Mouse (Mus musculus): ENCODE data around the gene Qk.

Qk gene

DNA sequence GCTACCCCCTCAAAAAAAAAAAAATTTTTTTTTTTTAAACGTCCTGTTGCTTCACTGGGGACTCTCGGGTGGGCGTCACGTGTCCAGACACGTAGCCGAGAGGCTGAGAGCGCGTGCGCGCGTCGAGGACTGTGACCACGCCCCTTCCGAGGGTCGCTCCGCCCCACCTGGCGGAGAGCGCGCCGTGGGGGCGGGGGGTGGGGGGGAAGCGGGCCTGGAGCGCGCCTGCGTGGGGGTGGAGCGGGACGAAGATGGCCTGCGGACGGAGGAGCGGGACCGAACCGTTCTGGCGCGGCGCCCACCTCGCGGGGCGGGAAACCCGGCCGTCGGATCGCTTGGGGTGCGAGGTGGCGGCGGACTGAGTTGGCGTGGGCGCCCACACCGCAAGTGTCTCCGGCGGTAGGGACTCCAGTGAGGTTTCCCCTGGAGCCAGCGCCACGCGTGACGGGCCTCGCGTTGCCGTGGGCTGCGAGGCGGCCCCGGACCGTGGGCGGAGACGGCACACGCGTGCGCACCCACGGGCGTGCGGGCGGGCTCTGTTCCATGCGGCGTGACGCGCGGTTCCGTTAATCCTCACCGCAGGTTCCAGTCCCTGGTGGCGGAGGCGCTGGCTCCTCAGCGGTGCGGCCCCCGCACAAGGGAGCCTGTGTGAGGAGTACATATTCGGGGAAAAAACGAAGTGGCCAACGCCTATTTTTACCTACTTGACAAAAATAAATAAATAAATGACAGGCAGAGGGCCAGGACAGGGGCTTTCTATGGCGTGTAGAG is at the start of gene Qk:
Gene Qk, minus strand, starts transcription at position 170 of the 771 bp plus-strand sequence.
- DNase-seq, result peak; percentile 95 to 96

DNA sequence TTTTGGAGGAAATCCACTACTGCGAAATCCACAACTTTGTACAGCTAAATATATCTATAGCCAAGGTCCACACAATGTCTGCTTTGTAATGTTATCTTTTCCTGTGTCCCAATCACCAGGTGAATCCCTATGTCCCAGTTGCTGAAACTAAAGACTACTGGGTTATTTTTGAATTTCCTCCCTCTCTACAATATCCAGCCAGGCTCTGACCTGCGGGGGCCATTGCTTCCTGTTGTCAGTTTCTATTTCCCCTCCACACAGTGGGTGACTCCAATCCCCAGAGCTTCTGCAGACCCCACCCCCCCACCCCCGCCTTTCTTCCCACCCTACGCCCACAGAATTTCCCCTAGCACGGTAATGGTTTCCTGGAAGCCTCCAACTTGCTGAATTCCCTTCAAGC is 47.4 kb upstream of the Qk start:
- peak; percentile 15 to 52 for DNase-seq

DNA sequence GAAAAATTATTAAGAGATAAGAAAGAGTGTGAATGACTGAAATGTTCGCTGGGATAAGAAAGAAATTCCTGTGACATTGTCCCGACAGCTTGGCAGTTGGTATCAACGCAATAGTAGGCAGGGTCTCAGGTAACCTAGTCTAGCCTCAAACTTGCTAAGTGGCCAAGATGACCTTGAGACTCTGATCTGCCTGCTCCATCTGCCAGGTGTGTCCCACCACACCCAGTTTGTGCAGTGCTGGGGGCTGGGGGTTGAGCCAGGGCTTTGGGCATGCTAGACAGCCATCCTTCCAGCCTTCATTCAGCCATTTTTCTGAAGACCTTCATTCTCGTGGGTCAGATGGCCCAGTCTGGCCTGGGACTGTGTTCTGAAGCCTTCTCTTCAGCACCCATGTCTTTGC is 46.9 kb upstream of the Qk start:
- DNase-seq, result no peak

DNA sequence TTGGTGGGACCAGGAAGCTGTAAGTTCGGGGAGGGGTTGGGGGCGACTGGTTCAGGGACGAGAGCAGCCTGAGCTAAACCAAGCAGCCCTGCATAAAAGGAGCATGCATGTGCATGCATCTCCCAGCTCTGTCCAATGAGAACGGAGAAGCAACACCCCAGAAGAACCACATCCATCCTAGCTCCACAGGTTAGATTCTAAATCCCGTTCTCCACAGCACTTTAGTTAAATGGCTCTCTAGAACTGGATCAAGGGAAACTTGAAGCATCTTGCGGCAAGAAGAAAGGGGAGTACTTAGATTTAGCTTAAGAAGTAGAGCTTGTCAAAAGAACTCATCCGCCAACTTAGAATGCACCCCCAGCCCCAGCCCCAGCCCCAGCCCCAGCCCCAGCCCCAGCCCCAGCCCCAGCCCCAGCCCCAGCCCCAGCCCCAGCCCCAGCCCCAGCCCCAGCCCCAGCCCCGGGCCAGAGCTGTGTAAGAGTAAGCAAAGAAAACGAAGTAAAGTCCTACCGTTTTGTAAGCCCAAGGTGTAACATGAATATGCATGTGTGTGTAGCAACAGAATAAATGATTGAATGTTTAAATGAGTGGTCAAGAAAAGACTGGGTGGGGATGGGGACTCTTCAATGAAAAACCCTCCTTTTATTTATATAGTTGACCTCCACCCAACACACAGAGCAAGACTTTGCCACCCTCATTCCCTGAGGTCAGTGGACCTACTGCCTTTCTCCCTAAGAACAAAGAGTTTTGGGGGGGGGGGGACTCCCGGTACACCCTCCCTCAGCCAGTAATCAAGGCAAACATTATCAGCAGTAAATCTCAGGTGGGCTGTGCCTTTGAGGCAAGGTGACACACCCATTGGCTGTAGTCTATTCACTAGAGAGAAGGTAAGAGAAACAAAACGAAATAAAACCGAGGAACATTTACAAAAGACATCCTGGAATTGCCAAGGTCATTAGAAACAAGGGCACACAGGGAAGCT is 46.1 kb upstream of the Qk start:
- peak in 1 of 2 experiments; percentile 8 for DNase-seq

DNA sequence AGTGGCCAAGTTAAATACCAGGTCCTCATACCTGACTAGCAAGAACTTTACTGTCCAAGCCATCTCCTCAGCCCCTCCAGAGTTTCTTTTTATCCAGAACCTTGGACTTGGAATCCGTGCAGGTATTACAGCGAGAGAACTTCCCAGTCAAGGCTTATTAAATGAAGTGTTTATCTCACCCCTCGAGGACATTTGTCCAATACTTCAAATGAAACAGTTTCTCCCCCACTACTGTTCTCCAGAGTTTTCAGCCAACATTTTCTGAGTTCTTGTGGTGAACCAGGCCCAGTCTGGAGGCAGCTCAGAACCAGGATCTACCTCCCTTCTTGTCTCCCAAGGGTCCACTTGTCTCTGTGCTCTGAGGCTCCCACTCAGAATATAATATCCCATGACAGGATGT is 43.5 kb upstream of the Qk start:
- no peak for DNase-seq

DNA sequence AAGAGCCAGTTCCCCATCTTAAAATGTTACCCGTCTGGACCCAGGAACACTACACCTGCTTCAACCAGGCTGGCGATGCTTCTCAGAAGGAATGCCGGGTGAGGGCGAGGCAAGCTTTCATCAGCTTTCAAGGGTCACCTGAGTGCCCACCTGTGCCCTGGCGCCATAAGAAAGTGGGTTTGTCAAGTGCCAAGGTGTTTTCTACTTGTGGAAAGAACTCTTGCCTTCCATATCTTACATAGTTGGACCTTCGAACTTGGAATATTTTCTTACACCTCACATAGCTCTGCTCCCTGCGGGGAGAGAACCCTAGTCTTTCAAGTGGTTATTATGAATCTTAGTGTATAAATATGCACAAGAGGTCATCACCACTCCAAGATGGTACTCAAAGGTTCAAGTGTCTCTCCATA is 42.2 kb upstream of the Qk start:
- no peak for DNase-seq

DNA sequence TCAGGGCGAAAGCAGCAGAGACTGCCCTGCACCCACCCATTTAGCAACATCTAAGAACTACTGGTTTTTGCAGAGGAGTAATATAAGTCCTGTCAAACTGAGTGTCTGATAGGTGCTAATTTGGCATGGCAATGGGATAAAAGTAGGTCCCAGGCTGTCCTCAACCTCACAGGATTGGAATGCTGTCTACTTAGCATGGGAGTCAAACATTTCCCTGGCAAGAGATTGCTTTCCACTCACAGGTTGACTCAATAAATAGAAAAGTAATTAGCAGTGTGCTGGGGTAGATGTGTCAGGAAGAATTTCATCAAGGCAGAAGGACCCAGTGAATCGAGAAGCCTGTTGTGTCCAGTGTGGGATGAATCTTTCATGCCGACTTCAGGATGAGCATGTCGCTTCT is 41.1 kb upstream of the Qk start:
- no peak for DNase-seq

DNA sequence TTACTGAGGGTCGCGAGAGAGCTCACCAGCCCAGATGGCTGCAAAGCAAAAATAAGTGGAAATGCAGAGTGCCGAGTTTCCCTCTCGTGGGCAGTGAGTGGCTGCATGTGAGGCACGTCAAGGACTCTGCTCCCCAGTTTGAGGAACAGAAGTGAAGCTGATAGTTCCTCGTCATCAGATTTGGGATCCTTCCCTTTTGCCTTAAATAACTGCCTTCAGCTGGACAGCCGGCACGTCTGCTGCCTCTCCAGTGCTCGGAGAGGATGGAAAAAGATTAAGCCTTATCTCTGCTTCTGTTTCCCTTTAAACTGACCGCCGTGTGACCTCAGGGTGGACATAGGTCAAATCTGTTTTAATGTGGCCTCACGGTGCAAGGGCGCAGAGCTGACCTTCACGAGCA is 39.8 kb upstream of the Qk start:
- DNase-seq, result peak; percentile 10 to 34

DNA sequence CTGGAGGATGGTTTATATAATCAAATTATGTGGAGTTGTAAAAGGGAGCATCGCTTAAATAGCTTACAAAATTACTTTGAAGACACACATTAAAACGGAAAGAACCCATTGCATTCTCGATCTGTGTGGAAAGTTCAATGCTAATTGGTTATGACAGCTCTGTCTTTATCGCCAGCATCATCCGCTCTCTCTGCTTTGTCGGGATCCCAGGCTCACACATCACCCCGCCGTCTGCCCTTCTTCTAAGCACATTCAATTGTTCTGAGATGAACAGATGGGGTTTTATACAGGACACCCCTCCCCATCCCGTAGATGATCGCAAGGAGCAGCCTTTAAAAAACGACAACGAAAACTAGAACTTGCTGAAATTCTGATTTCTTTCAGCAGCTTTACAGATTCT is 37.7 kb upstream of the Qk start:
- peak in 1 of 2 experiments; percentile 22 for DNase-seq

DNA sequence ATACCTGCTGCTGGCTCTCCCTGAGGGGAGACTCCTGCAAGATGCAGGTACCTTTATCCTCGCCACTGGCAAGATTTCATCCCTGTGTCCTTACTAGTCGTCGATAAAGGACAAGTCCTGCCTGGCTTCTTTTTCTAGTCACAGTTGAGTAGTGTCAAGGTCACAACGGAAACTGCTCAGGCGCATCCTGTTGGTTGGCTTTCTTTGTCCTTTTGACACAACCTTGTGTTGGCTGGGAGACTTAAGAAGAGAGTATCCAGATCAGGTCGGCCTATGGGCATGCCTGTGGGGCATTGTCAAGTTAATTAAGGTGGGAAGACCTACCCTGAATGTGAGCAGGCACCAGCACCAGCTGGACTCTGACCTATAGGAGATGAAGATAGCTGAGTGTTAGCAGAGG is 36.6 kb upstream of the Qk start:
- DNase-seq, result peak in 1 of 2 experiments; percentile 30

DNA sequence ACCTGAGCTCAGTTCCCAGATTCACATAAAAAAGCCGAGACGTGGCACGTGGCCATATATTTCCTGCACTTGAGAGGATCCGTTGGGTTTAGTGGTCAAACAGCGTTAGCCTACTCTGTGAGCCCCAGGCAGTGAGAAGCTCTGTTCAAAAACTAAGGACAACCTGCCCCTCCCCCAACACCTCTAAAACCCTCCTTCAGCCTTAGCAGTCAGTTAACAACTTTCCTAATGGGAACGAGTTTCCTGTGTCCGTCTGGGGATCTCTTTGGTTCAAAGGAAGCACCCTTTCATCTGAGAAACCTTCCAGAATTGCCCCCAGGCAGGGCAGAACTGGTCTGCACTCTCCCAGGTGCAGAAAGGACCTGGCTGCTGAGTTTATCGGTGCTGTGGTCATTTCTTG is 36.1 kb upstream of the Qk start:
- DNase-seq, result peak; percentile 13 to 28

DNA sequence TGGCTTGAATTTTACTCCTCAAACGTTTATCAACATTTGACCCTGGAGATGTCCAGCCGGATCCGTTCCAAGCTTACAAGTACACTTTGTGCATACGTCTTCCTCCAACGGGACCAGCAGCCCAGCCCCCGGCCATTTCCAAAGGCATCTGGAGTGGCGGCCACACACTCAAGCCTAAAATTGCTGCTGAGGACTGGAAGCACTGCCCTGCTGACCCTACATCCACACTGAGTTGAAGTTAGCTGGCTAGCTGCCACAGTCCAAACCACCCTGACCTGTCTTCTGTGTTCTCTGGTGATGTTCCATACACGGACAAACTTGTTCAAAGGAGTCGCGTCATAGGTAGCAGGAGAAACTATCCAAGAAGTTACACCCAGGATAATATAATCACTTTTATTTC is 18.6 kb upstream of the Qk start:
- peak; percentile 74 to 80 for DNase-seq

DNA sequence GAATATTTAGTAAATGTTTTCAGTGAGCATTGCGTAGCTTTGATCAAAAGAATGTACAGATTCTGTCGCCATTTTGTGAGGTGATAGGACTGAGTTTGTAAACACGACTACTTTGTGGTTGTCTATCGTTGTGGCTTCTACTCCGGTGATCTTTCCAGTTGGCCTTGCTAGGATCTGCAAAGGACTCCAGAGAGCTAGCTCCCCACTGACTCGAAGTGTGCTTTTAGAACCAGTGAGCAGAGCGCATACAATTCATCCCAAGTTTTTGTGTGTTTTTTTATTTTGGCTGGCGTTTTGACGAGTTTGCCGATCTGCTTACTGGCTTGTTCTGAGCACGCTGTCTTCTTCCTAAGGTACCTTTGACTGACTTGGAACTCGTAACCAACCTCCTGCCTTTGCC is 16.9 kb upstream of the Qk start:
- no peak for DNase-seq

DNA sequence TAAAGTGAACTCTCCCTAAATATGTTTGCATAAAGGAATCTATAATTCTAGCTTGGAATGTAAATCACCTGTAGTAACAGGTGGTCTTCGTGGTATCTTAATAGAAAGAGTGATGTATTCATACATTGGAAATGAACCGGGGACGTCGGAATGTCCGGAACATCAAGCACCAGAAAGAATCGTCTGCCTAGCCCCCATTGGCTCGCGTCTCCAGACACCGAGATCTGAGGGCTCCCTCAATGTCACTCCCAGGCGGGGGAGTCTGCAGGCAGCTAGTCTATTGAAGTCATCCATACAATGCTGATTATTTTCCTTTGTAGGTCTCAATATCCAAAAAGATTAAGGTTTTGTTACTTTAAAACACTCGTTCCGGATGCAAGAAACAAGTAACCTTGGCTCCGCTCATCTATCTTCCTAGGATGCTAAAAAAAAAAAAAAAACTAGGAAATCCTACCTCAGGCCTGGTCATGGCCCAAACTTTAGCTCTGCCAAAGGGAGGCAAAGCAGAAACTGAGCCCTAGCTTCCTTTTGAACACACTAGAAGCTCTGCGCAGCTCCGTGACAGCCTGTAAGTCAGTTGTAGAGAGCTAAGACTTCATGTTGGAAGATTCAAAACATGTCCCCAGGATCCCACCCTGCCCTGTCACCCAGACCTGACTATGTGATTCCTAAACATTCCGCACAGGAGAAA is 16.3 kb upstream of the Qk start:
- DNase-seq, result peak; percentile 37 to 53

DNA sequence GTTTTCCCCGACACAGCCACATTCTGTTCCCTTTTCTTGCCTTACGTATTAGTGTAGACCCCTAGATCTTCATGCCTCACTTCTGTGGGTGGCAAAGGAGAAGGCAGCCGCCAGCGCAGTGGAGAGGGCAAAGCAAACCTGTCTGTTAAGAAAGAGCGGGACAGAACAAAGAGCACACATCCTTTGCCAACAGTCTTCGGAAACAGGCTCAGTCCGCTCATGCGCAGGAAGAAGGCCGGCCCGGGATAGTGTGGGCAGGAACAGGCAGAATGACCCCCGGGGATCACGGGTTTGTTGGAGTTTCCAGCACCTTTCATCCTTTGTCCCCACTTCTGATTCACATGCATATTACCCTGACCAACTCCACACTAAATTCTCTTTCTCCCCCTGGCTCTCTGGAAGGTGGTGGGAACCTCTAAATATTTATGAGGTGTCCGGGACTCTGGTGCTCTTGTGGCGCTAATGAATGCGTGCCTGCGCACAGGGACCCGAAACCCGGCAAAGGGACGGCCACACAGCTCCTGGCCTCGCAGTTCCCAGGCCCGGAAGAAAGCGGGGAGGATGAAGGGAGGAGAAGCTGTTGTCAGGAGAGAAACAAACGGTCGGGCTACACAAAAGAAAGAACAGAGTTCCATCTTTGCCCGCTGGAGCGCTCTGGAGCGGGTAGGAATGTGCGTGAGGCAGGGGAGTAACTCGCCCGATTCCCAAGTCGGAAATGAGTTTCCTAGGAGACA is 15.5 kb upstream of the Qk start:
- DNase-seq, result peak; percentile 85 to 91

DNA sequence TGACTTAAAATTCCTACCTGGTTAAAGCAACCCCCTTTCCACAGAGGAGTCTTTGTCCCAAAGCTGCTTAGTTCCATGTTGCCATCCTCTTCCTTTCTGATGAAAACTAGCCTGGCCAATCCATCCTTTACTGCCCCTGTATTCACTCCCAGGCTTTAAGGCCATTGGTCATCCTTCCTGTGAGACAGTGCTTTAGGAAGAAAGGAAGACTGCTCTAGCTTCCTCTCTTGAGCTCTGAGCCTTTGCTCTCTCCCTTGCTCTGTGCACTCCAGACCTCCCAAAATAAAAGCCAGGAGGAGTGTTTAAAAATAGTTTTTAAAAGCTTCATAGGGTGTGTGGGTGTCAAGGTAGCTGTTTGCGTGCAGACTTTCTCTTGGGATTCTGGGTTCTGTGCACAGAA is 14.8 kb upstream of the Qk start:
- DNase-seq, result no peak

DNA sequence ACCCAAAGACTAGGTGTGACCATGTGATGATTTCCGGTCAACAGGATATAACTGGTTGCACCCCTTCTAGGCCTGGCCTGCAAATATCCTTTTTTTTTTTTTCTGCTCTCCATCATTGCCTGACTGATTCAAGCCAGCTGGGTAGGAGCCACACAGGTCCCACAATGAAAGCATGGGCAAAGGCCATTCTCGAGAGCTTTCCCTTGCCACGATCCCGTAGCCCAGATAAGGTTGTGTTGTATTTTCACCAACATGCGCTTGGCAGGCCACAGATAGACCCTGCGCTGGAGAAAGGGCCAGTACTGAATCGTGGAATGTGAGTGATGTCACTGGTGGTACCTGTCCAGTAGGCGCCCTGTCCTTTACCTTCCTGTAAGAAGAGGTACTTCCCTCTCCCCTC is 13.7 kb upstream of the Qk start:
- DNase-seq, result peak in 1 of 2 experiments; percentile 28

DNA sequence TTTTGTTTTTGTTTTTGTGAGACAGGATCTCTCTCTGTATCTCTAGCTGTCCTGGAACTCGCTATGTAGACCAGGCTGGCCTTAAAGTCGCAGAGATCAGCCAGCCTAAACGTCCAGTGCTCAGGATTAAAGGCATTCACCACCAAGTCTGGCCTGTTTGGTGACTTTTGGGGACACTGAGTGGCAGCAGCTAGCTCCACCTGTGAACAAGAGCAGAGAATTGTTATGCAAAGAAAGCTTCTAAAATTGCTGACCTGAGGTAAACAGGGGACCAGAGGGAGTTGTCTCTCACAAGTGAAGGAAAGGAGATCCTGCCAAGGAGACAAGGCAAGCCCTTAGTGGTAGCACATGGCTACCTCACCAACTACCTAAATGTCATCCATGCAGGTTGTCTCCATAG is 12.5 kb upstream of the Qk start:
- DNase-seq, result no peak

DNA sequence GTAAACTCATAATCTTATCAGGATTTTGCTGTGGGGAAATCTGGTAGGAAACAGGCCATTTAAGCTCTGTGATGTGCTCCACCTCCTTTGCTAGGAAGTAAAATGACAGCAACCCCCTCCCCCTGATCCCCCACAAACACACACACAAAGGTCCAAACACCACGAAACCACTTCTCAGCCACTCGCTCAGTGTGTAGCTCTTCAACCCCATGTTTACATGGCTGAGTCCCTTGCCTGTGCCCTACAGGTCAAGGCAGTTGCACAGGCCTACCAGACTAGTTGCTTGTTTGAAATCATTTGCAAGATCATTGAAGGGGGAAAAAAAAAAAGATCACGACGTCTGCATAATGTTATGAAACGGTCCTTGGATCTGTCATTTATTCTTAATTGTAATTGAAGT is 9.8 kb upstream of the Qk start:
- DNase-seq, result no peak

DNA sequence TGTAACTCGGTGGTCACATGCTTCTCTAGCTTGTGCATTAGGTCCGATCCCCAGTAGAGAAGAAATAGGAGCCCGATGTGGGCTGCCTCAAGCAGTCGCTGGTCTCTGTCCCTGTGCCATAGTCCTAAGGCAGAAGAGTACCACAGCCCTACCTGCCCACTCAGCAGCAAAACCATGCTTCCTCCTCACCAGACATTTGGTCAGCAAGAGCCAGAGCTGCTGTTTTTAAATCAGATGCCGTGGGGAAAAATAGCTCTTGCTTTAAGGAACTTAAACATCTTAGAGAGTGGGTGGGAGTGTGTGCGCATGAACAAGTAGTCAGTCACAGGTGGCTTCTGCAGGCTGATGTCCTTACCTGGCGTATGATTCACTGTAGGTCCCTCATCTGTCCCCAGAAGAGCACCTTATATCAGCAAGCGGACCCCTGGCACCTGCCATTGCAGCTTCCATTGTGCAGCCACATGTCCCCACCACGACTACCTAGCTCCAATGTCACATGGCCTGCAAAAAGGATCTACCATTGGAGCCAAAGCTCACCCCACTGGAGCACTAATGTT is 9.0 kb upstream of the Qk start:
- DNase-seq, result no peak

DNA sequence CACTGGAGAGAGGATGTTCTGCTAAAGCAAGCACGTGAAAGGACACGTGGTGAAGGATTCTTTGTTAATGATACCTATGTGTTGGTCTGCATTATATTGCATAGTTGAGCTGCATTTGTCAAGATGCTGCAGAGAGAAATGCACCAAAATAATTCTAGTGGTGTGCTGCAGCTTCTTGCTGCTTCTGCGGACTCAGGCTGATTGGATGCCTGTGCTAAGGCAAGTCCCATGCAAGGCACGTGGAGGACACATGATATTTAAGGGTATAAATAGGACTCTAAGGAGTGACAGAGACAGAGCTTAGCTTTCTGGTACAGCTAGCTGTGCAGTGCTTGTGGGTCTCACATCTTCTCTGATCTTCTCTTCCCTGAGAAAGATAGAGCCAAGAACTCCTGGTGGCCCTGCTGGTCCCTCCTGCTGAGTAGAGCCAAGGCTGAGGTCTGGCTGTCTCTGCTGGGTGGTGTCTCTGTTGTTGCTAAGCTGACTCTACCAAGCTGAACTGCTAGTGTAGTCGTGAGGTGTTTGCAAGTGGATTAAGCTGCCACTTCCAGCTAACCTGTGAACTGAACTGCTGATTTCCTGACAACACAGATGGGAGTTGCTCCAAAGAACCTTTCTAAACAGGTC is 8.0 kb upstream of the Qk start:
- no peak for DNase-seq

DNA sequence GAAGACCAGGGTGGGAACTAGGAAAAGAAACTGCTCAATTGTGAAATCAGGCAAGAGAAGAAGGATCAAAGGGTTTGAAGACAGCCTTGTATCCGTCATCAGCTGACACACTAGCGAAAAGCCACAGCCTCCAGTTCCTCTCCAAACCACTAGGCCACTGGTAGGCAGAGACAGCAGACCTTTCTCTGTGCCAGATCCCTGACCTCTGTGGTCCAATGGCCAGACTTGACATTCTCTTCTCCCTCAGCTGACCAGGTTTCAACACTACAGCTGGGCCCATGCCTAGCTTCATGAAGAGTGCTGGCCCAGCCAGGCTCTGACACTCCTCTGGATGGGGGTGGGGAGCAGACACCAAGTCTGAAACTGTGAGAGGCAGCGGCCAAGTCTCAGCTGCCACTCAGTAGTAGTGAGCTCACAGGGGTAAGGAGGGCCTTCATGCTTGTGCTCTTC is 7.0 kb upstream of the Qk start:
- DNase-seq, result peak in 1 of 2 experiments; percentile 72

Data from kidney, postnatal 25 days (tissue).